Mouse (Mus musculus) stomach, embryonic 16.5 days (tissue): Measurements from ENCODE around the gene Slc9a5. TPM values are rescaled to one million over a fixed set of nuclear protein-coding genes. Genes with fewer than 3 reads are reported as not detected.

Source experiments
- ATAC-seq: fragments of 200-750 bp; cut with Nextera tagmentation; 2 replicates; pipeline ENCODE4 v1.8.0; 2017; ENCODE audit warnings: moderate number of reproducible peaks, moderate TSS enrichment; ENCODE audit not compliant: insufficient read depth, low FRiP score
- H3K27ac ChIP-seq: fragments of 300-500 bp; sonication (generic); 2 replicates; pipeline ENCODE4 v1.5.1; 2014; ENCODE audit warnings: low read length
- H3K27me3 ChIP-seq: fragments of 300-500 bp; sonication (generic); 2 replicates; pipeline ENCODE4 v1.6.1; 2014; ENCODE audit warnings: low read length, control low read depth, mixed read lengths; ENCODE audit not compliant: control insufficient read depth, insufficient read depth
- H3K36me3 ChIP-seq: fragments of 300-500 bp; sonication (generic); 2 replicates; pipeline ENCODE4 v1.6.1; 2014; ENCODE audit warnings: low read length; ENCODE audit not compliant: control insufficient read depth, insufficient read depth
- H3K4me1 ChIP-seq: fragments of 300-500 bp; sonication (generic); 2 replicates; pipeline ENCODE4 v1.6.1; 2014; ENCODE audit warnings: low read length, control low read depth, mixed read lengths; ENCODE audit not compliant: control insufficient read depth, insufficient read depth
- H3K4me2 ChIP-seq: fragments of 300-500 bp; sonication (generic); 2 replicates; pipeline ENCODE4 v1.6.1; 2014; ENCODE audit warnings: low read depth, low read length, mixed read lengths
- H3K4me3 ChIP-seq: fragments of 300-500 bp; sonication (generic); replicated peaks from 2 replicates; pipeline ENCODE4 v1.5.1; 2014; ENCODE audit warnings: mild to moderate bottlenecking, low read length
- H3K9ac ChIP-seq: fragments of 300-500 bp; sonication (generic); 2 replicates; pipeline ENCODE4 v1.6.1; 2014; ENCODE audit warnings: low read length
- H3K9me3 ChIP-seq: fragments of 300-500 bp; sonication (generic); replicated peaks from 2 replicates; pipeline ENCODE4 v1.6.1; 2016; ENCODE audit warnings: low read length, control low read depth; ENCODE audit not compliant: control insufficient read depth
- WGBS: fragments of 180-500 bp; shearing (Covaris S2); extraction: QIAGEN DNeasy Blood & Tissue Kit; methylation state at CpG from one replicate; pipeline ENCODE4 v1.1.7; 2014; 5-methylcytosine and 5-hydroxymethylcytosine counted together
- polyA plus RNA-seq: library from polyadenylated mRNA; unstranded; fragments of >200 nt; fragmentation: Nextera tagmentation; extraction: Ambion mirVana; gene quantifications from 2 replicates; pipeline ENCODE4 v1.2.1, GENCODE M21; 2015

Gene Slc9a5
- polyA plus RNA-seq, 1 experiment from 2014 or later = 1.7 TPM

- Histone ChIP-seq H3K9ac (no peak overlapping the region), H3K36me3 (peaks cover 27% of the 10 kb centered on the region), H3K27me3 (no peaks in the 10 kb centered on the region), H3K4me1 (peaks cover 30% of the 10 kb centered on the region), H3K4me2 (no peak overlapping the region), H3K9me3 (no peaks in the 10 kb centered on the region), H3K27ac (no peak overlapping the region), H3K4me3 (no peak overlapping the region)
- ATAC-seq = no peak
- 70% methylated on average over 32 of the region's 32 CpGs for WGBS
Measured at GRCm38 (mm10) chr8:105336373-105337130, 12.1 kb upstream of the Slc9a5 start.

GRCm38 (mm10) chr8:105338992-105339391, 9.7 kb upstream of the Slc9a5 start:
- no peaks in the 10 kb centered on the region for H3K27me3 ChIP-seq
- H3K9me3 ChIP-seq = no peaks in the 10 kb centered on the region
- H3K9ac ChIP-seq = no peak overlapping the region
- 27% methylated on average over 4 of the region's 4 CpGs for WGBS
- no peak for ATAC-seq
- H3K4me1 ChIP-seq = peaks cover 43% of the 10 kb centered on the region
- no peak overlapping the region for H3K4me2 ChIP-seq
- H3K4me3 ChIP-seq = no peak overlapping the region
- H3K36me3 ChIP-seq = peaks cover 26% of the 10 kb centered on the region
- no peak overlapping the region for H3K27ac ChIP-seq

GRCm38 (mm10) chr8:105339886-105340635, 8.6 kb upstream of the Slc9a5 start:
- no peak overlapping the region for H3K4me3 ChIP-seq
- 53% methylated on average over 6 of the region's 6 CpGs for WGBS
- no peak overlapping the region for H3K4me2 ChIP-seq
- H3K9ac ChIP-seq = 0 out of 2 replicates have a peak overlapping the region, but pooled peaks have one; percentile 32
- no peaks in the 10 kb centered on the region for H3K9me3 ChIP-seq
- ATAC-seq = peak; percentile 62
- no peaks in the 10 kb centered on the region for H3K27me3 ChIP-seq
- peak overlapping the region; percentile 72 for H3K27ac ChIP-seq
- H3K4me1 ChIP-seq = peaks cover 53% of the 10 kb centered on the region
- H3K36me3 ChIP-seq = peaks cover 15% of the 10 kb centered on the region

GRCm38 (mm10) chr8:105341399-105341798, 7.2 kb upstream of the Slc9a5 start:
- no peak overlapping the region for H3K9ac ChIP-seq
- H3K36me3 ChIP-seq = peaks cover 5% of the 10 kb centered on the region
- no peak overlapping the region for H3K4me3 ChIP-seq
- no peaks in the 10 kb centered on the region for H3K27me3 ChIP-seq
- 31% methylated on average over 8 of the region's 8 CpGs for WGBS
- peak overlapping the region; percentile 72 for H3K27ac ChIP-seq
- no peaks in the 10 kb centered on the region for H3K9me3 ChIP-seq
- no peak overlapping the region for H3K4me2 ChIP-seq
- H3K4me1 ChIP-seq = peaks cover 67% of the 10 kb centered on the region
- ATAC-seq = 0 out of 2 replicates have a peak, but pooled peaks have one; percentile 5

- Histone ChIP-seq H3K27me3 (no peaks in the 10 kb centered on the region), H3K27ac (no peak overlapping the region), H3K36me3 (no peaks in the 10 kb centered on the region), H3K9me3 (no peaks in the 10 kb centered on the region), H3K4me2 (no peak overlapping the region), H3K4me1 (peaks cover 70% of the 10 kb centered on the region), H3K4me3 (no peak overlapping the region), H3K9ac (no peak overlapping the region)
- 67% methylated on average over 4 of the region's 4 CpGs for WGBS
- ATAC-seq = no peak
Measured at GRCm38 (mm10) chr8:105342768-105343167, 5.9 kb upstream of the Slc9a5 start.

- Histone ChIP-seq H3K4me1 (peaks cover 69% of the 10 kb centered on the region), H3K4me3 (no peak overlapping the region), H3K9ac (peak overlapping the region; percentile 31; the same call in 1 of the 2 replicates), H3K4me2 (peak overlapping the region; percentile 19; the same call in 1 of the 2 replicates), H3K27me3 (no peaks in the 10 kb centered on the region), H3K27ac (peak overlapping the region; percentile 85), H3K9me3 (no peaks in the 10 kb centered on the region), H3K36me3 (no peaks in the 10 kb centered on the region)
- WGBS = 46% methylated on average over 8 of the region's 8 CpGs
- ATAC-seq = no peak
Measured at GRCm38 (mm10) chr8:105343791-105344574, 4.7 kb upstream of the Slc9a5 start.

GRCm38 (mm10) chr8:105345061-105345975, 3.3 kb upstream of the Slc9a5 start:
- no peak overlapping the region for H3K4me3 ChIP-seq
- H3K36me3 ChIP-seq = no peaks in the 10 kb centered on the region
- H3K27me3 ChIP-seq = peaks cover 2% of the 10 kb centered on the region; the same call in 1 of the 2 replicates
- peak overlapping the region; percentile 23; the same call in 1 of the 2 replicates for H3K9ac ChIP-seq
- peak overlapping the region; percentile 95 for H3K4me2 ChIP-seq
- no peak for ATAC-seq
- WGBS = 41% methylated on average over 7 of the region's 7 CpGs
- no peaks in the 10 kb centered on the region for H3K9me3 ChIP-seq
- peak overlapping the region; percentile 85 for H3K27ac ChIP-seq
- peaks cover 57% of the 10 kb centered on the region for H3K4me1 ChIP-seq
